Mouse (Mus musculus) testis, adult 2 months (tissue): ENCODE data around the gene Ppif. TPM values are rescaled to one million over a fixed set of nuclear protein-coding genes. Genes with fewer than 3 reads are reported as not detected.

Experiments used
- H3K27ac ChIP-seq: fragments of 200-500 bp; 2 replicates; pipeline ENCODE4 v1.5.1; 2012; ENCODE audit warnings: low read depth, low read length; ENCODE audit not compliant: control insufficient read depth, insufficient read depth
- H3K27me3 ChIP-seq: fragments of 200-500 bp; 2 replicates; pipeline ENCODE4 v1.6.1; 2012; ENCODE audit warnings: mild to moderate bottlenecking, low read length, moderate library complexity; ENCODE audit not compliant: control insufficient read depth, insufficient read depth
- H3K36me3 ChIP-seq: fragments of 200-500 bp; 2 replicates; pipeline ENCODE4 v1.6.1; 2012; ENCODE audit warnings: mild to moderate bottlenecking, low read length; ENCODE audit not compliant: control insufficient read depth, insufficient read depth
- H3K4me1 ChIP-seq: fragments of 200-500 bp; 2 replicates; pipeline ENCODE4 v1.6.1; 2012; ENCODE audit warnings: low read length; ENCODE audit not compliant: control insufficient read depth, insufficient read depth
- H3K4me3 ChIP-seq: fragments of 200-500 bp; 2 replicates; pipeline ENCODE4 v1.5.1; 2012; ENCODE audit warnings: low read depth, mild to moderate bottlenecking, low read length, moderate library complexity, mixed read lengths; ENCODE audit not compliant: control insufficient read depth
- CTCF ChIP-seq: fragments of 200-500 bp; IDR thresholded peaks from 2 replicates; pipeline ENCODE4 v1.5.1; 2012; ENCODE audit warnings: low read depth, mild to moderate bottlenecking, inconsistent platforms, low read length, moderate library complexity; ENCODE audit not compliant: control insufficient read depth, insufficient read depth, insufficient replicate concordance
- POLR2A ChIP-seq: fragments of 200-500 bp; IDR thresholded peaks from 2 replicates; pipeline ENCODE4 v1.6.1; 2012; ENCODE audit warnings: low read depth, mild to moderate bottlenecking, inconsistent platforms, low read length, moderate library complexity; ENCODE audit not compliant: control insufficient read depth
- polyA plus RNA-seq: library from polyadenylated mRNA; depleted of rRNA; stranded (reverse); fragments of >200 nt; gene quantifications from 2 replicates; pipeline ENCODE4 v1.2.3, GENCODE M21; 2012; rRNA removed

Ppif gene
- 11.6 and 12.5 TPM in 2 replicates for polyA plus RNA-seq

GRCm38 (mm10) chr14:25693888-25694568 lies at the start of gene Ppif:
Ppif (plus strand) TSS chr14:25694154.
- Histone ChIP-seq H3K4me3 (peak within 1 kb of the TSS; percentile 92), H3K36me3 (peaks cover 2% of the 10 kb centered on the region), H3K4me1 (peaks cover 15% of the 10 kb centered on the region), H3K27ac (peak within 1 kb of the TSS; percentile 81), H3K27me3 (no peaks in the 10 kb centered on the region)
- peak; percentile 100 for TF ChIP-seq CTCF
- peak; percentile 83 for TF ChIP-seq POLR2A

- H3K27ac ChIP-seq: no peak overlapping the region
- no peaks in the 10 kb centered on the region for H3K36me3 ChIP-seq
- no peak for TF ChIP-seq POLR2A
- TF ChIP-seq CTCF: no peak
- no peak overlapping the region for H3K4me3 ChIP-seq
- H3K27me3 ChIP-seq: no peaks in the 10 kb centered on the region
- no peaks in the 10 kb centered on the region for H3K4me1 ChIP-seq
These were observed 48.2 kb upstream of the Ppif start for GRCm38 (mm10) chr14:25645717-25646116.

- no peak overlapping the region for H3K4me3 ChIP-seq
- TF ChIP-seq POLR2A (no peak), CTCF (peak; percentile 93)
- no peaks in the 10 kb centered on the region for H3K27me3 ChIP-seq
- H3K36me3 ChIP-seq: no peaks in the 10 kb centered on the region
- H3K27ac ChIP-seq: no peak overlapping the region
- no peaks in the 10 kb centered on the region for H3K4me1 ChIP-seq
These were observed 47.8 kb upstream of the Ppif start for GRCm38 (mm10) chr14:25646161-25646621.

- H3K27me3 ChIP-seq: no peaks in the 10 kb centered on the region
- no peaks in the 10 kb centered on the region for H3K36me3 ChIP-seq
- no peak overlapping the region for H3K27ac ChIP-seq
- TF ChIP-seq CTCF (no peak), POLR2A (no peak)
- H3K4me1 ChIP-seq: no peaks in the 10 kb centered on the region
- no peak overlapping the region for H3K4me3 ChIP-seq
These were observed 42.8 kb upstream of the Ppif start for GRCm38 (mm10) chr14:25651131-25651530.

- no peaks in the 10 kb centered on the region for H3K27me3 ChIP-seq
- no peak overlapping the region for H3K4me3 ChIP-seq
- H3K4me1 ChIP-seq: no peaks in the 10 kb centered on the region
- TF ChIP-seq CTCF: no peak
- TF ChIP-seq POLR2A: no peak
- no peak overlapping the region for H3K27ac ChIP-seq
- no peaks in the 10 kb centered on the region for H3K36me3 ChIP-seq
These were observed 42.0 kb upstream of the Ppif start for GRCm38 (mm10) chr14:25651905-25652304.

GRCm38 (mm10) chr14:25654401-25655197 lies 39.4 kb upstream of the Ppif start:
- Histone ChIP-seq H3K36me3 (no peaks in the 10 kb centered on the region), H3K27me3 (no peaks in the 10 kb centered on the region), H3K4me1 (no peaks in the 10 kb centered on the region), H3K27ac (no peak overlapping the region), H3K4me3 (no peak overlapping the region)
- no peak for TF ChIP-seq CTCF
- TF ChIP-seq POLR2A: no peak

- Histone ChIP-seq H3K4me3 (peak overlapping the region; percentile 84), H3K27me3 (no peaks in the 10 kb centered on the region)
These were observed 33.3 kb upstream of the Ppif start for GRCm38 (mm10) chr14:25660661-25661060.

More at GRCm38 (mm10) chr14:25660661-25661060, 33.3 kb upstream of the Ppif start:
- peak; percentile 31; the same call in 1 of the 2 replicates for TF ChIP-seq CTCF
- no peak for TF ChIP-seq POLR2A
- H3K36me3 ChIP-seq: no peaks in the 10 kb centered on the region
- H3K4me1 ChIP-seq: peaks cover 9% of the 10 kb centered on the region
- H3K27ac ChIP-seq: no peak overlapping the region
